Mouse (Mus musculus) kidney, adult 8-10 months (tissue): Measurements from ENCODE around the gene Suds3.
A peak's percentile ranks its signal among the peaks of the same experiment; 100 is the strongest.

Source experiments
- DNase-seq, 2 experiments: peaks; one replicate each; pipeline ENCODE4 v3.0.0; 2022

Gene Suds3

DNA sequence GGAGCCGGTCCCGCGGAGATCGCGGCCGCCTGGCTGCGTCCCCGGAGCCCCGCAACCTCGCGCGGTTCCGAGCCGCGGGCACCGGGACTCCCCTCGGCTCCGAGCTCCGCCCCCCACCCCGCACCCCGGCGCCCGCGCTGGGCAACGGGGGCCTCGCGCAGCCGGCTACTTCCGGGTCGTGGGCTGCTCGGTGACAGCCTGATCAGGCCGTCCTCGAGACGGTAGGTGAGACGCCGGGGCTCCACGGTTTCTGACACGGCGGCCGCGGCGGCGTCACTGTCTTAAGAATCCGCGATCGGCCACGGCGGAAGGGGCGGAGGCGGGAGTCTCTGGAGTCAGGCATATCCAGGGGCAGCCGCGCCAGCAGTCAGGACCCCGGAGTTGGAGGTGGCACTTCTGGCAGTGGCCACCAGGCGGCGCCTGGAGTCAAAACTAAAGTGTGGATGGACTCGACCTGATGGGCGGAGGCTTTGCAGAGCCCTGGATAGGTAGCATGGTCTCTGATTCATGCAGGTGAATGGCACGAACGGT is at the start of gene Suds3:
Gene Suds3 (minus strand): TSS at position 278 of the 531 bp plus-strand sequence.
- peak; percentile 94 to 98 for DNase-seq

DNA sequence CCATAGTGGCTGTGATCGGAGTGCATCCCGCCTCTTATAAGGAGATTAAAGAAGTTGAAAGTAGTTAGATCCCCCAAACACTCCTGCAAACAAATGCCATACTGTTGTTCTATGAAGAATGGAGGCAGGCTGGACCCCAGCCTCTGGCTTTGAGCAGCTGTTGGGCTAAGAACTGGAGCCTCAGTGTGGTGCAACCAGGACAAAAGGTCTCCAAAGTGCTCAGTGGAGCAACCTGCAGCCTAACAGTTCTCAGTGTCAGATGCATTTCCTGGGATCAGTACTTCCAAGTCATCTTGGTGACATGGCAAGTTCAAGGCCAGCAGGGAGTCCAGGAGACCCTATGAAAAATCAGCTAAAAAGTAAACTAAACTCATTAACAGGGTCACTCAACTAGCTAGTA is 49.0 kb upstream of the Suds3 start:
- DNase-seq = no peak

DNA sequence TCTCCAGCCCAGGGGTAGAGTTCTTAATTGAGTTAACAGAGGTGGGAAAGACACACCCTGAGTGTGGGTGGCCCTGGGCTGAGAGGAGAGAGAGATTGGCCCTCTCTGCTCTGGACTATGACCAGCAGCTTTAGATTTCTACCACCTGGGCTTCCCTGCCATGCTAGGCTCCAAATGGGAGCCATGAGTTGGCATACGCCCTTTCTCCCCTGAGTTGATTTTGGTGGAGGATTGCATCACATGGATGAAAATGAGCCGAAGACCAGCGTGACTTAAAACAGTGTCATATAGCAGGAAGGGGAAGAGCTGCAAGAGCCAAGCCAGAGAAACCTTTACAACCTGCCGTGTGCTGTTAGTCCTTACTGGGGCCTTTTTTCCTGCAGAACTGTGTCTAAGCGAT is 48.6 kb upstream of the Suds3 start:
- DNase-seq = no peak

DNA sequence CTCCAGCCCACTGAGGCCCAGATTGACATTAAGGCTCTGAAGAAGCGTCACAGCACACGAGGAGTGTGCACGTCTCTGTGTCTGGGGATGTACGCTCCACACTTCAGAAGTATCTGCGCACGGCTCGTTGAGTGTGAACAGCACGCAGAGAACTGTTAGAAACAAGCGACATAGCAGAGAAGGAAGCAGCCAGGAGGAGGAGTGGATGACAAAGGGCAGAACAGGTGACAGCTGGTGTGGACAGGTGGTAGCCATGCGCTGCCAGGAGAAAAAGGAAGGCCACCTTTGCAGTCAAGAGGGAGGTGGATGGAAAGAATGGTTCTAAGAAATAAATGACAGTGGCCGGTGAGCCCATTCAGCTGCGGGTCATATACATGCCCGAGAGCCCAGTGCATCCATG is 47.9 kb upstream of the Suds3 start:
- no peak for DNase-seq

DNA sequence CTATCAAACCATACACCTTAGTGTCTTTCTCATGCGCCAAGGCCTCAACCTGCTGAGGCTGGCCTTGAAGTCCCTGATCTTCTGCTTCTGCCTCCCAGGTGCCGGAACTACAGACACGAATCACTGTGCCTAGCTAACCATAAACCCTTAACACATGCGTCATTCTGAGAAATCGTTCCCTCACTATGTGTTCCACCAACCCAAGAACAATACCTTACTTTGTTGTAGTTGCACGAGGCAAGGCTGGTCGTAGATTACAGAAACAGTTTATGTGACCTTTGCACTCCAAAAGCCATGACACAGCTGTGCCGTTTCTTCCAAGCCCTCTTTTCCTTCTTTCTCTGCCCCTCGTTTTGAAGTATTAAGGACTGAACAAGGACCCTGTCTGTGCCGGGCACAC is 44.6 kb upstream of the Suds3 start:
- no peak for DNase-seq

DNA sequence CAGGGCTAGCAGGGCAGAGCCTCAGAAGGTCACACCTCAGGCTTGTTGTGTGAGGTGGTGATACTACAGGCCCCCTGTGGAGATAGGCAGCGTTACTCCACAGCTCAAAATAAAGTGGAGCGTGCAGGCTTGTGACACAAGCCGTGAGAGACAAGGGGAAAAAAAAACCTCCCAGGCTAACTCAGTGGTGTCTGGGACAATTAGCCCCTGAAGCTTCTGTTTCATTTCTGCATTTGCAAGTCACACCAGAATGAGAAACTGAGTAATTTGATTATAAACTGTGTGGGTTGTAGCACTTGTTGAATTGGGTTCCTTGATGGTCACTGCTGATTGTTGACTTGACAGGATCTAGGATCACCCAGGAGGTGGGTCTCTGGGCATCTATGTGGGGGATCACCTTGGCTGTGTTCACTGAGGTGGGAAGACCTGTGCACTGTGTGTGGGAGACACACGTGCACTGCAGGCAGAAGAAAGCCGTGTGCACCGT is 43.9 kb upstream of the Suds3 start:
- DNase-seq = no peak

DNA sequence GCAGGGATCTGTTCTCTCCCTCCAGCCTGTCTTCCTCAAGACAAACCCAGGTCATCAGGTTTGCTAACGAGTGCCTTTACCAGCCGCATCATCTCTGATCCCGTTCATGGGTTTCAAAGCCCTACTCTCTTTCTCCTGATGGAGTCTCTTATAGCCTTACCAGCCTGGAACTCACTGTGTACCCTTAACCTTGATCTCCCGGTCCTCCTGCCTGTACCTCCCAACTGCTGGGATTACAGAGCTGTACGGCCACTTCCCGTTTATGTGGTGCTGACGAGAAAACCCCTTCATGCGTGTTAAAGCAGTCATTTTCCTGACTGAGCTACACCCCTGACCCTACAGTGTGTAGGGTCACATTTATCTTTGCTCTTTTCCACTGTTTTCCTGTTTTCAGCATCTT is 43.4 kb upstream of the Suds3 start:
- no peak for DNase-seq

DNA sequence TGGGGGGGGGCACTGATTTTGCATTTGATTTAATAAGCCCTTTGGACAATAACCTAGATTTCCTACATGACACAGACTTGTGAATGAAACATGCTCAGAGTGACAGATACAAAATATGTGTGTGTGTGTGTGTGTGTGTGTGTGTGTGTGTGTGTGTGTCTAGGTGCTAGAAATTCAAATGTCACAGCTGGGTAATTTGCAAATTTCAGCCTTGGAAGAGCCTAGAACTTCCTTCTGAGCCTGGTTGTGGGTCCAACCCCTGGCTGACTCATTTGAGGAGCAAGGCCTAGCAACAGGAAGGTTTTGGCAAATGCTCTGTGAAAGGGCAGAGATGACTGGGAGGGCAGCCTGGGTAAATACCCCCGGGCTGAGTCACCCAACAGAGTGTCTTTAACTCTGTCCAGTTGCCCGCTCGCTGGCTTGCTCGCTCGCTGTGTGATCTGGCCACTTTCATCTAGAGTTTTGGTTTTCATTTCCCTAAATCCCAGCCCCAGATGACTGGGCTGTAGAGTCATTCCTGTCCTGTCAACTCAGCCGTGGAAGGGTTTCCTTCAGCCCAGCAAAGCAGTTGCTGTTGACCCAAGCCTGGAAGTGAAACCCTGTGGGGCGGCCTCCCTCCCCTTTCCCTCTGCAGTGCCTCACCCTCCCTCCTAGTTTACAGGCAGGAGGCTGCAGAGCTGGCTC is 42.6 kb upstream of the Suds3 start:
- peak; percentile 24 to 38 for DNase-seq

DNA sequence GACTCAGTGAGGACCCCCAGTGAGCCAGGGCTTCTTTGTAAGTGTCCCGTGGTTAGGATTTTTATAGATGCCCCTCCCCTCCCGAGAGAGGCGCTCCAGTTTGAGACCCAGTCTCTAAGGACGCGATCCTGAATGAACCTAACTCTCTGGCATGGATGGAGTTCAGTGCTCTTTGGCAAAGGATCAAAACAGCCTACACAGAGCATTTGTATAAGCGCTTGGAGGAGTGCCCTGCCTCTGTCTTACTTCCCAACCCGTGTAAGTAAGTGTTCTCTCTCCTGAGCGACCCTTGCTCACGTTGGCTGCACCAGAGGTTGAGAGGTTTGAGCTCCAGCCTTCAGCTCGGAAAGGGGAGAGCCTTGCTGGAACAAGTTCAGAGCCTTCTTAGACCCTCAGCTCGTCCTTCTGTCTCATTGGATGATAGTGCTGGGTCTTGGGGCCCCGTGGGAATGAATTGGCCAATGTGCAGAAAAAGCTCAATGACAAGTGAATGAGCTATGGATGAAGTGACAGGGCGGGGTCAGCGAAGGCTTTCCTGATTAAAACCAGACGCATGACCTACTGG is 37.7 kb upstream of the Suds3 start:
- peak; percentile 24 to 45 for DNase-seq

DNA sequence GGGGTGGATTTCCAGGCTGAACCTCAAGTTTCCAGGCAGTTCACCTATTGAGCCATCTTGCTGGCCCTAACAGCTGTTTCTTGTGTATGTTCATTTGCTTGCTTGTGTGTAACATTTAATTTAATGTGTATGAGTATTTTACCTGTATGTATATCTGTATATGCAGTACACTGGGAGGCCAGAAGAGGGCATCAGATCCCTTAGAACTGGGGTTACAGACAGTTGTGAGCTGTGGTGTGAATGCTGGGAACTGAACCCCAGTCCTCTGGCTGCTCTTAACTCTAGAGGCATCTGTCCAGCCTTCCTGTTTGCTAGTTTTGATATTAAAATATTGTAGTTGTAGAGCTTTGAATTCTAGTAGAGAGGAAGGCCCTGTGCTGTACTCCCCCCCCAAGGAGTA is 37.0 kb upstream of the Suds3 start:
- DNase-seq = no peak

DNA sequence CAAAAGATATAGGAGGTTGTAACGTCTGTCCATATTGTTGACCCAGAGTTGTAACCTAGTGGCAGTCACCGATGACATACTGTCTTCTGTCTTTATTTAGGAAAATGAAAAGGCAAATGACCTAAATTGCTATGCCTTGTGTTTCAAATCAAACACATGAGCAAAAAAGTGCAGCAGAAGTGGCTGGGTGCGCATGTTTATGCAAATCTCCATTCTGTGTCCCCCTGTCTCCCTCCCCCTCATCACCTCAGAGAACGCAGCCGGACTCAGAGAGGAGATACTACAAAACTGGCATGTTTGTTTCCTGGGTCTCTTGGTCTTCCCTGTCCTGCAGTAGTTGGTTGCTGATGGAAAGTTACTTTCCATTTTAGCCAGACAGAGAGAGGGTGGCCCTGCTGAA is 34.2 kb upstream of the Suds3 start:
- DNase-seq = no peak

DNA sequence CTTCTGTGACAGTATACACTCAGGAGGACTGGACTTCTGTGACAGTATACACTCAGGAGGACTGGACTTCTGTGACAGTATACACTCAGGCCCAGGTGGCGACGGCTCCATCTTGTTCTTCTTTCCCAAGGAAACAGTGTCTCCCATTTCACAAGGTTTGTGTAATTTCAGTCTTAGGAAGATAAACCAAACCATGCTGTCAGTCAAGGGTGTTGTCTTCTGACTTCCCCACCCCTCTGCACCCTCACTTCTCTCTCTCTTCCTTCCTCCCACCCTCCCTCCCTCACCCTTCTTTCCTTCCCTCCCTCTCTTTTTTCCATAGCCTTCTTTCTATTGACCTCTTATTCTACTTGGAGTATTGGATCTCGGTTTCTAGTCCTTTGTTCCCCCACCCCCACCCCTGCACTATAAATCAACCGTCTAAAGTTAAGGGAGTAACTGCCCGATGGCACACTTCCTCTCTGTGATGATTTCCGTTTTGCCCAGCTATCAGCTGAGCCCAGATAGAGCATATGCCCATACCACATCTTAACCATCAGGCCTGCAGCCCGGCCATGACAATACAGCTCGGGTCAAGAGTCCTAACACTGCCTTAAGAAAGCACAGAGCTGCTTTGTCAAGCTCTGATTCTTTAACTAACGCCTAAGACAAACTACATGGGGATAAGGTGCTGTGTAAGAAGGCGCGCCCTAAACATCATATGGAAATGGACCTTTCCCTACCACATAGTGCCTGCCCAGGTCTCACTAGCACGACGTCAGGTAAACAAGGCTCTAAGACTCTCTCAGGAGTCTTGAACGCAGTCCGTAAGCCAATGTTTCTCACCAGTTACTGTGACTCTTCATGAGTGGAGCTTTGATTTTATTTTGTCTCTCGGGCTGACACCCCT is 33.4 kb upstream of the Suds3 start:
- no peak for DNase-seq

DNA sequence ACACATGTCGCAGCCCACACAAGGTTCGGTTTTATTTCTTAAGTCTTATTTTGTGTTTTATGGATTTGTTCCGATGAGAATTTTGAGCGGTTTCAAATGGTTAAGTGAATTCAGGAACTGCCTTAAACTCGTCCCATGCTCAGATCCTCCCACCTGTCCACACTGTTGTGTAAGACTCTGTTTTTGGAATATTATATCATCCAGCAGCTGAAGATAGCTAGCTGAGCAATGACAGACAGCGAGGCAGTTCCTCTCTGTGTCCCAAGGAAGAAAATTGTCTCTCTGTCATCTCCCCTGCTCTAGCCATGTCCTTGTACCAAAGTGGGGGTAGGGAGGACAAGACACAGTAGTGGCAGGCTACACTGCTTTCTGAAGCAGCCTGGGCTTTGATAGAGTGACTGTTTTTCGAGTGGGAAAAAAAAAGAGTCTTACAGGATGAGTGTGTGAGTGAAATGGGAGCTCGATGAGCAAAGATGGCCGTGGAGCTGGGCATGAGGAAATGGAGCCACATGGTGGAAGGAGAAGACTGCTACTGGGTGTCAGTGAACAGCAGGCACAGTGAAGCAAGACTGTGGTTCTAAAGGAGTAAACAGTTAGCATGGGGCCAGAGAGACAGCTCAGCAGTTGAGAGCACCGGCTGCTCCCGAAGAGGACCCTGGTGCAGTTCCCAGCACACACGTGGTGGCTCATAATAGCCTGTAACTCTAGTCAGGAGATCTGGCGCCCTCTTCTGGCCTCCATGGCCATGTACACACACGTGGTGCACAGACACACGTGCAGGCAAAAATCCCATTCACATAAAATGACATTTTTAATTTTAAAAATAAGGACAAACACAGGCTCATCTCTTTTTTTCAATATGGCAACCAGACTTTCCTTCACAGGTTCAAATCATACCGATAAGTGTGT is 31.5 kb upstream of the Suds3 start:
- DNase-seq = no peak

DNA sequence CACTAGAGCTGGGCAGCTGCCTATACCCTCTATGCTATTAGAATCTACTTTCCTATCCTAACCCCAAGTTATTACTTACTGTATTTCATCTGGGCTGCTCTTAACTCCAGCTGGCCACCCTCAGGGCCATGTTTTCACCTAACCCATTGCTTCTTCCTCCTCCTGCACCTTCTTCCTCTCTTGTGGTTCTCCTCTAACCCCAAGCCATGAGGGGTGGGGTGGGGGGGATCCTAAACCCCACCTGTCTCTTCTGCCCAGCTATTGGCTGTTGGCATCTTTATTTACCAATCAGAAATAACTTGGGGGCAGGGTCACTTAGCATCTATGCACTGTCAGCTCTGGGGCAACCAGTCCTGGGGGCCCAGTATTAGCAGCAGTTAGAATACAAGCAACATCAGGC is 30.3 kb upstream of the Suds3 start:
- DNase-seq = no peak

DNA sequence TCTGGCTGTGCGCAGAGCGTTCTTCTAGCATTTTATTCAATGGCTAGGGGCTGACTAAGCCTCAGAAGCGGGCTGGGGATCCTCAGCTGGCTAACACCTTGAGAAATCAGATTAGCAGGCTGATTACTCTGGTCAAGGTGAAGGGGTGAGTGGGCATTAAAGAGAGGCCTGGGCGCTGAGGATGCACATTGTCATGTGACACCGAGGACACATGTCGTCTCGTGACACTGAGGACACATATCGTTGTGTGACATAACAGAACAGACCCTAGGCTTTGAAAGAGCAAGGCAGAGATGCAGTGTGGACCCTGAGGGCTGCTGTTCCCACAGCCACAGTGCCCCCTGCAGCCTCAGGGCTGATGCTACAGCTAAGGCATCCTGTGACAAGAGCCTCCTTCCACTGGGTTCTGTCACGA is 27.8 kb upstream of the Suds3 start:
- no peak for DNase-seq

DNA sequence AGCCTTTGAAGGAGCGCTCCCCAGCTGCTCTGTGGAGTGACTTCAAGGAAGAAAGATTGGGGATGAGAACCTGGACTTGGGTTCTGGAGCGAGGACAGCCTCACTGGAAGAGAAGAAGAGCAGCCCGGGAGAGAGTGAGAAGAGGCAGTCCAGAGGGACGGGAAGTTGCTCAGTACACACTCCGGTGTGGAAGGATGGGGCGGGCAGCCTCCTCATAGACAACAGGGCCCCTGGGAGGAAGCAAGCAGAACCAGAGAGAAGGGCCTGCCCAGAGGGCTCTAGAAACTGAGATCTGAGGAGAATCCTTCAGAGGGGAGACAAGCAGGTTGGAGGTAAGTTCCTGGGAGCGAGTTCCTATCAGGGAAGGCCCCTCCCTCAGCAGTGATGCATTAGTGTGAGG is 24.5 kb upstream of the Suds3 start:
- no peak for DNase-seq

DNA sequence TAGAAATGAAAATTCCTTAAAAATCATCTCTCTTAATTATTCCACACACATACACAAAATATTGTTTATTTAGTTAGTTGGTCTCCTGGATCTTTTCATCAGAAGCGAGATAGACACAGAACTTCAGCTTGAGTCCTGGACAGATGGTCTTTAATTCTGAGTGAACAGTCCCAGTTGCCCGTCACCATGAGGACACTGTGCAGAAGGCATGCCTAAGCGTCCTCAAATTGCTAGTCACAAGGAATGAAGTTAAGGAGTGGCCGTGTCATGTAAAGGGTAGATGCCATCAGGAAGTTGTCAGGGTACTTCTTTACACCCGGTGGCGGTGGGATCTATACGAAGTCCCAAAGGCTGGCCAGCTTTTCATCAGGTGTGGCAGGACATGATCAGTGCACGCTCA is 23.9 kb upstream of the Suds3 start:
- DNase-seq = no peak

DNA sequence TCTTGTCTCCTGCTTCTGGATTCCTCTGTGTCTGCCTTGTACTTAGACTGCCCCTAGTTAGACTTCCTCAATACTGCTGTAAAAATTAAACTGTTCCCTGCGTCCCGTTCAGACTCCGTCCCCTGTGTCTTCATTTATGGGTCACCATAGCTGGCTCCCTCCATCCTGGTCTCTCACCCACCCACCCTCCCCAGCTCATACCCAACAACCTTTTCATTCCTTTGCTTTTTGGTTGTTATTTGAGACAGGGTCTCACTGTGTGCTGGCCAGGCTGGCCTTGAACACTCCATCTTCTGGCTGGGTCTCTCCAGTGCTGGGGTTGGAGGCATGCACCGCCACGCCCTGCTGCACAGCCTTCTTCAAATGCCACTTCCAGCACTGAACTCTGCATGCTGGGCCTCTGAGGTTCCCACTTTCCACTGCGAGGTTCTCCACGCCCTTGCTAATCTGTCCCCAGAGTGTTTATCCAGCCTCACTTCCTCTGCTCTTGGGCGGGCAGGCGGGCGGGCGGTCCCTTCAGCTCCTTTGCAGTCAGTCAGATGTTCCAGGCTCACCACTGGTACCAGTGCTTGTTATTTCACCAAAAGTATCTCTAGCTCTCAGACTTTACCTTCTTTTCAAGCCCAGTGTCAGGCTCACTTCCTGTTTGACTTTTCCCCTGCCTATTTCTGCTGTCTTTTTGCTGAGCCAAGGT is 22.5 kb upstream of the Suds3 start:
- no peak for DNase-seq

DNA sequence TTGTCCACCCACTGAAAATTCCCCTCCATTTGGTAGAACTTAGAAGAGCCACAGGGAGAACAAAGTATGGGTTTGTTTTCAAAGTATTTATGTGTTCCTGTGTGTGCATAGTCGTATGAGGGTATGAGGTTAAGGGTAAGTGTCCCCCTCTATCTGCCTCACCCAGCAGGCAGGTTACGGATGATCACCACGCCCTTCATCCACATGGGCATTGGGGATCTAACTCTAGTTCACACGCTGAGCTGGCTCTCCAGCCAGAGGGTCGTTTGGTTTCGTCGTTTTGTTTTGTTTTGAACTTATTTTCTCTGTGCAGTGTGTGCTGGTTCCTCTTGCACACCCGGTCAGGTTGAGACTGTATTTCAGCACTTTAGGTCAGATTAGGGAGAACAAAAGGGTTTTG is 21.7 kb upstream of the Suds3 start:
- DNase-seq = no peak

DNA sequence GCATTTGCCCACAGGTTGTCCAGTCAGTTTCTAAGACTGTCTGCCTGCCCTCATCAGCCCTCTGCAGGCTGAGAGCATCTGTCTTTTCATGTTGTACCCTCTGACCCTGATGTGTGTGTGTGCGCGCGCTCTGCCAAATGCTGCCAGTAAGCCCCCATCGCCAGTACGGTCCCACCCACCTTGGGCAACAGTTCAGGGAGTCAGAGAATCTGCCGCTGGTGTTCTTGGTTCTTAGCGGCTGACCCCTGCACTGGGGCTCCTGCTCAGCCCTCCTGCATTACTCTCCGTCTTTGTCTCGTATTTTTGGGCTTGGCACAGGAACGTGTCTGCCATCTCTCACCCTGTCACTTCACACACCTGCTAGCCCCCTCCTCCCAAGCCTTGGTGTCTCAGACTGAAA is 21.1 kb upstream of the Suds3 start:
- DNase-seq = no peak

DNA sequence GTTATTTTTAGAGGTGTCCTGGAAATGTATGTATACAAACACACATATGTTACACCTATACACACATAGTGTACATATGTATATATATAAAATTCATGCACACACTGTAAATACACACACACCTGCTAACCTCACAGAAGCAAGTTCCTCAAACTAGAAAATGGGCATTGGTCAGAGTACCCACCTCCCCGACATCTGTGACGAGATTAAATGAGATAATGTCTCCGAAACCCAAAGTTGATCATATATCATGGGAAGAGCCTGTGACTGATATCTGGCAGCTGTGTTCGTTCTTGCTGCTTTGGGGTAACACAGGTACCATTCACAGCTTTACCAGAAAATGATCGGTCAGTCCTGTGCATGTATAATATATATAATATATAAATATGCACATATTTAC is 20.7 kb upstream of the Suds3 start:
- no peak for DNase-seq

DNA sequence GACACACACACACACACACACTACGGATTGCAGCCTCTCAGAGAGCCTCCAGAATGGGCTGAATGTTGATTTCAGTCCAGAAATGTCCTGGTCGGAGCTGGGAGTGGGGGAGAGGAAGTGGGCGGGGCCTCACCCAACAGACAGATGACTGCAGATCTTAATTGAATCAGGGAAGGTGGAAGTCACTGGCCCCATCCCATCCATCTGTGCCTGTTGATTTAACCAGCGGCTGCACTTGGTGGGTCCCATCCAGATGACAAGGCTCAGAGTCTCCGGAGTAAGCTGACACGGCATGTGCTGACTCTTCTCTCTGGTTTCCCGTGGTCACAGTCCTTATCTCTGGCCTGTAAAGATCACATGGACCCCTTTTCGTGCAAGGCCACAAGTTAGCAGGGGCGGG is 20.0 kb upstream of the Suds3 start:
- no peak for DNase-seq
